Mouse (Mus musculus): ENCODE measurements around the gene Arsb.
A peak's percentile ranks its signal among the peaks of the same experiment; 100 is the strongest.

Arsb gene

DNA sequence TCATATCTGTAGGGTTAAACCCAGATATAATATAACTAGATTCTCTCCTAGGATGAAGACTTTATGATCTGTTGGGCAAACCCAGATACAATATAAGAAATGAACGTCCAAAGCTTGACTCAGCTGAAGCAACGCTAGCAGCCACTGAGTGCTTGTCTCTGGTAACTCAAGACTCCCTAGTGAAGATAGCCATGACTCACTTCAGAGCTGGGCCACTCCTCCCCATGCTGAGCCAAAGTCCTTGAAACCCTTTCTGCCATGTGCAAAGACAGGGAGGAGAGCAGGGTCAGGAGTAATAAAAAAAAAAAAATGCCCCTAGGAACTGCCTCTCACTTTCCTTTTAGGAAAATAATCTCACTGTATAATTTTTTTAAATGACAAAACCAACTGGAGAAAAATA is 68.7 kb downstream of the Arsb start:
- no peak for DNase-seq (ENCODE audit: low read depth, low spot score)

DNA sequence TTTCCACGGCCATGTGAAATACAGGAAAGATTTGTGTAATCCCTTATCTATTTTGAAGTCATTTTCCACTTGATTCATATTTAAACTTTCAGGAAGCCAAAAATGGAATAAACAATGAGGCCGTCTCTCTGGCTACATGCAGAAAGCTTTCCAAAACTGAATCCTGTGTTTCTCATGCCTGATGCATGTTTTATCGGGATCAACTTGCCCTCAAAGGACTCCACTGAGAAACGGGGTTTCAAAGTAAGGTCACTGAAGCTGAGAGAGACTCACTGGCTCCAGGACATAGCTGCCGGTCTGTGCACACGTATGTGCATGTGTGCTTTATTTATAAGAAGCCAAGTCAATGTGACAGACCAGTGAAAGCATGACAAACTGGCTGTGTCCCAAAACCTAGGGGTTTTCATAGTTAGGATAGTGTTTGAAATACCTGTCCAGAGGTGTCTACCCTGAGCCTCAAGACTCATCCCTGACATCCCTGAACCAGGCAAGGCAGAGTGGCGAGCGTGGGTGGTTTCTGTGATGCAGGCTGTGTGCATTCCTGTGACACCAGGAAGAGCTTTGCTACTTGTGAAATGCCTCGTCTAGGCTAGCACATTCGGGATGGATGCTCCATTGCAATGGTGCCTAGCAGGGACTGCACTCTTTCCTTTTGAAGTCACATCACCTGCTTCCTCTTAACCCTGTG is 75.5 kb downstream of the Arsb start:
- DNase-seq (ENCODE audit: low read depth, low spot score), result no peak

DNA sequence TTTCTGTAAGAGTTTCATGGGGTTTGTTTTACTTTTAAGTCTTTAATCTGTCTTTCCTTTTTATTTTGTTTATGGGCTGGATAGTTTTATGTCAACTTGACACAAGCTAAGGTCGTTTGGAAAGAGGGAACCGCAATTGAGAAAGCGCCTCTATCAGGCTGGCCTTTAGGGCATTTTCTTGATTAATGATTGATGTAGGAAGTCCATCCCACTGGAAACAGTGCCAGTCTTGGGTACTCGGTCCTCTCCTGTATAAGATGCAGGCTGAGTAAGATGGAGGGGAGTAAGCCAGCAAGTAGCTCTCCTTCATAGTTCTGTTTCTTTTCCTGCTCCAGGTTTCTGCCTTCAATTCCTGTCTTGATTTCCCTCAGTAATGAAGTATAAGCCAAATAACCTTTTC is 76.2 kb downstream of the Arsb start:
- DNase-seq (ENCODE audit: low read depth, low spot score), result no peak

DNA sequence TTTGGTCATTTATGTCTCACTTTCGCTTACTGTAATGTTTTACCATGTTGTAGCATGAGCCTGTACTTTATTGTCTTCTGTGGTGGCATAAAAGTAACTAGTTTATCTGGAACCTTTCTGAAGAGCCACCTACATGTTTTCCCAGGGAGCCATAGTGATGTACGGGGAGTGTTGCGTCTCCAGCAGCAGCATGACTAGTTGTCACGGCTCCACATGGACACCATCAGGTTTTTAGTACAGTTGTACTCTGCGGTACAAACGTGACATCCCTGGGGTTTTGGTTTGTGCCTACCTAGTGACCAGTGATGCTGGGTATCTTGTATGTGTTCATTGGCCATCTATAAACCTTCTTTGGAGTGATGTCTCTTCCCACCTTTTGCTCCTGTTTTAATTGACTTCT is 77.2 kb downstream of the Arsb start:
- DNase-seq (ENCODE audit: low read depth, low spot score), result no peak

DNA sequence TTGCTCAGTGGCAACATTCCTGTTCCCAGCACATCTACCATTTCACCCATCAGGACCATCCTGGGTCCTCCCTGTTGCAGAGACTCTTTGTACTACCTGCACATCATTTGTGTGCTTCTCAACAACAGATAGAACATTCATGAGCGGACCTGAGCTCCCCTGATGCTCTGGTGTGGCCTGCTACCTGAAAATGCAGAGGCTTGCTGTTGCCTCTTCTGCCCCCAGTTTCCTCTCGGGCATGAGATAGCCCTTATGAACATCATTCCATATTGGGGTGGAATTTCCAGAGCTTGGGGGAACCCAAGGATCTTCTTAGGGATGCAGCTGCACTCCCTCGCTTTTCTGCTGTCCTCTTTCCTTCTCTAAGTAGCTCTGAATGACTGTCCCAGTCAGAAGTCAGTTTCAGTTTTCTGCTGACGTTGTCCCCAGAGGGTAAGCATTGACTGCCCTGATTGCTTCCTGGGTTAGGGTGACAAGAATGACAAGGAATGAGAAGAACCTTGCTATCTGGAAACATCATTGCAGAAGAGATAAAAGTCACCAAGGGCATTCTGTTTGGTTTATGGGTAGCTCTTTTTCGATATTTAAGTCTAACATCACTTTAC is 78.4 kb downstream of the Arsb start:
- no peak for DNase-seq (ENCODE audit: low read depth, low spot score)

DNA sequence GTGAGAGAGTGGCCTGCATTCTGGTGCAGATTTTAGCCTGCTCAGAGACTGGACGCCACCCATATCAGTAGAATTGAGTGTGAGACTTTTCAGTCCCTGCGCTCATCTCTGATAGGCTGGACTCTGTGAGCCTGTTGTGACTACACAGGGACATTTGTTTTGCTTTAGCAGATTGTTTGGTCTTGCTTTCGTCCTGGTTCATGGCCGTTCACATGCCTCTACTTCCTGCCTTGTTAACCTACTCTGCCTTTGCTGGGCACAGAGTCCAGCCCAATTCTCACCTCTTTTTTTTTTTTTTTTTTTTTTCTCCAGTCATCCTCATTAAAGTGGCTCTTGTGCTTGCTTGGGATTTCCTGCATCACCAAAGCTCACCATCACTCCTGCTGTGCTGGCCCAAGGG is 79.2 kb downstream of the Arsb start:
- no peak for DNase-seq (ENCODE audit: low read depth, low spot score)

DNA sequence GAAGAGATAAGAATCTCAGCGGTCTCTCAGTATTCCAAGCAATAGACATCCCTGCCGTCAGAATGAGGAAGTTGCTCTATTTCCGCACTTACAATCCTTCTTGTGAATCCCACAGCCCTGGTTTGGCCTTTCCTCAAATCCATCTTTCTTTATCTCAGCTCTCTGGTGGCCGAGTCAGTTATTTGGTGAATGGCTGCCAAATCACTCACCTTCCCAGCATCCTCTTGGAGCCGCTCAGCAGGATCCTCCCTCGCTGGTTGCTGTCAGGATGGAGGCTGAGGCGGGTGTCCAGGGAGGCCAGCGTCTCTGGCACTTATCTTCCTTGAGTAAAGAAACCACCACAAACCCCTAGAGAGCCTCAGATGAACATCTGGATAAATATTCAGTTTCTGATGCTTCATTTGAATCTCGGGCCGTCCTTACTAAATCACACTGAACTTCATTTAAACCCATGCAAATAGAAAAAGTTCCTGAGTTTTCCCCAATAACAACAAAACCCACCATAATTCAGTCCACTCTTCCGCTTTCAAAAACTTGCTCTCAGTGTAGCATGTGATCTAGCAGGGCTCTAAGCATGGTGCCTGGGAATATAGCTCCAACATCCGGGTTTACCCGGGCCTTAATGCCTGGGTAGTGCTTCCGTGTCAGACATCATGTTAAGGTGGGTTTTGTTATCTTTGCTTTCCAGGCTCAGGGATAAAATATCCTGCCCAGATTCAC is 81.1 kb downstream of the Arsb start:
- peak; percentile 15 for DNase-seq (ENCODE audit: low read depth, low spot score)

DNA sequence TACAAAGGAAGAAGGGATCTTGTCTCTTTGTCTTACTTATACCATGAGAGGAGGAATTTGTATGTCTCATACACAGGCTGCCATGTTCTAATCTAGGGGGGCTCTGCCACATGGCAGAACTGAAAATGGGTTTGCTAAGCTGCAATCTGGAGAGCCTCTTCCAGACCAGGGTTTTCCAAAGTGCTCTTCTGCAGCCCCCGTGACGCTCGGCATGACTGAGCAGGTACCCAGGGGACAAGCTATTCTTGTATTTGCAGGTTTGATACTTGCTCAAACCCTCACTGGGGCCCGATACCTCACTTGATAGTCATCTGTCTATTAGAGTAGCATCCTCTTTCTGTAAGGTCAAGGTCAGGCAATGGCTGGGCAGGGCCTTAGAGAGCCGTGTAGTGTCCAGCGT is 82.3 kb downstream of the Arsb start:
- DNase-seq (ENCODE audit: low read depth, low spot score), result no peak

DNA sequence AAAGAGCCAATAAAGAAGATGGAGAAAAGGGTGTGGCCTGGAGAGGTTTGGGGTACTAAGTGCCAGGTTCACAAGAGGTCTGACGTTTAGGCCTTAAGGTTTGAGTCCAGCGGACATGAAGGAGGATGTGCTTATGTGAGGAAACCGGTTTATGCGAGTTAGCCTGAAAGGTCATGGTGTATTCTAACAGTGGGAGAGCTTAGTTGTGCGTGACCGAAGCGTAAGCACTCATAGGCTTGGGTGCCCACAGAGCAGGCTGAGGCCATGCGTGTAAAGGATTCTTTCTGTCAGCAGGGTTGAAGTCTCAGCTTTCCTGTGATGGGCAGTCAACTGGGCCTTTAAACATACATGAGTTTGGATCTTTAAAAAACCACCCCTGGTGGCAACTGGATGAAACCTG is 82.9 kb downstream of the Arsb start:
- DNase-seq (ENCODE audit: low read depth, low spot score), result no peak

DNA sequence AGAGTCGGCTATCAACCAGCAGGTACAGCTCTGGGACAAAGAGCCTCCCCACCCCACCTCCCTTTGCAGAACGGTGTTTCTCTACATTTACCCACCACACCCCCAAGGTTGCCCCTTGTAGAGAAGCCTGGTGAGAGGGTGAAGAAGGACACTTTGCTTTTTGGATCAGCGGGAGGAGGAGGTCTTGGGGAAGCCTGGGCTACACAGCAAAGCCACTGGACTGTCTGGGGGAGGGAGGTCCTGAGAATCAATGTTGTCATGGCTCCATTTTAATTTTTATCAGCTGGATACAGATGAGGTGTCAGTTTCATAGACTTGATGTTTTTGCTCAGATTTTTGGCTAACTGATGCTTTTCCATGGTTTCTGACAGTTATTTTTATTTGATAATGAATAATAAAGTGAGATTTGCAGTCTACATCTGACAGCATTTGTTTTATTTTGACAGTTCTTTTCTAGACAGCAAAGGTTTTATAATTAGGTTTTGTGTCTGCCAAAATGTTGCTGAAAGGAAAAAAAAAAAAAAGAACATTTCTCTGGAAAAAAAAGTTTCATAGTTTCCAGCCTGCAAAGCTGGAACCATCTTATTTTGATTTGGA is 83.6 kb downstream of the Arsb start:
- DNase-seq (ENCODE audit: low read depth, low spot score), result no peak

DNA sequence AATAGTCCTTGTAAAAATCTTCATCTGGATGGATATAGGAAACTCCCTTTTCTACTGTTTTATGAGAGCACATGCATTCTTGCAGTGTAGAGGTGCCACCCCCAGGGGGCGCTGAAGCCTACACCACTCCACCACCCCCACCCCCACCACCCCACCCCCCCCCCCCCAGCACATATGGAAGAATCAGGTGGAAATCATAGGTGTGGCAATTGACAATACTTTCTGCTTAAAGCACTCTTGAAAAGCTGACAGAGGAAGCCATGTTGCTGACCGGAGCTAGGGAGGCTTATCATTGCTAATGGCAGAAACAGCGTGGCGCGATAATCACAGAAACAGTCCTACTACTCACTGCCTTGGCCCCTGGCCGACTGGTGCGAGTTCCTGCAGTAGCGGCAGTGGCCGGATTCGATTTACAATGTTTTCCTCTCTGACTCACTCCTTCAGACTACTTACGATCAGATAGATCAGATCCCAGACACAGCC is 84.3 kb downstream of the Arsb start:
- DNase-seq (ENCODE audit: low read depth, low spot score), result peak; percentile 64

DNA sequence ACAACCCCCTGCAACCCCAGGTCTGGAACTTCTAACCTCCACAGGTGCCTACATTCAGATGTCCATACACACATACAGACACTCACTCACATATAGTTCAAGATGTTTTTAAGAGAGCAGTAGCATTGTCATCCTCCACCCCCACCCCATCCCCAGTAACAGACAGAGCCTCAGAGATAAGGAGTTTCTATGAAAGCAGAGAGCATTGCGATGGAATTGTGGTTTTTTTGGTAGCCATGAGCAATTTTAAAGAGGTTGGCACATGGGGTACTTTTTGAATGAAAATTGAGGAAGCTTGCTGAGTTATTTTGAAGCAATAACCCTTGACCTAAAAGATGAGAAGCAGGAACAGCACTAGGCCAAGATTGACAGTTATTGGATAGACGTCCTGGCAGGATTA is 89.8 kb downstream of the Arsb start:
- no peak for DNase-seq (ENCODE audit: low read depth, low spot score)

DNA sequence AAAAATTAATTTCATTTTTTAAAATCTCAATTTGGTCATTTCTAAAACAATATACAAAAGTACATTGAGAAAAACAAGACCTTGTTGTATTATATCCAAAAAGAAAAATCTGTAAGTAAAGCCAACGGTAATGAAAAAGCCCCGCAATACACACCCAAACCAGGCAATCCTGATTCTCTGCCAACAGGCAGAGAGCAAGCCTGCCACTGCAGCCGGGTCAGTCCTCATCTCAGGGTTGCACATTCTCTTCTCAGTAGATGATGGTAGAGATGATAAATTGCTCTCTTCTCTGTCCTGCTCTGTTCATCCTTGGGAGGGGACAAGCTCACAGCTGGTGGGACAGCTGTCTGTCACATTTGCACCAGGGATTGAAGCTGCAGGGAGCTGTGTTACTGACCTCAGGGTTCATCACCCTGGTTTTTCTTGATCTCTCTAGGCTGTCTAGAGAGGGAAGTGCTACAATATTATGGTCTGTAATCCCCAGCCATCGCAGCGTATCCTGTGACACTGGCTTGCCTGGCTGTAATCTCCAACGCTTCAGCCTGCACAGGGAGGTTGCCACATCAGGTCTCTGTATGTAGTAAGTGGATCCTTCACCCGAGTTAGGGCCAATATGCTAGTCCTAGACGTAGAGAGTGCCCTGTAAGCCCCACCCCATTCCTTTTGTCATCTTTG is 92.8 kb downstream of the Arsb start:
- DNase-seq (ENCODE audit: low read depth, low spot score), result no peak

DNA sequence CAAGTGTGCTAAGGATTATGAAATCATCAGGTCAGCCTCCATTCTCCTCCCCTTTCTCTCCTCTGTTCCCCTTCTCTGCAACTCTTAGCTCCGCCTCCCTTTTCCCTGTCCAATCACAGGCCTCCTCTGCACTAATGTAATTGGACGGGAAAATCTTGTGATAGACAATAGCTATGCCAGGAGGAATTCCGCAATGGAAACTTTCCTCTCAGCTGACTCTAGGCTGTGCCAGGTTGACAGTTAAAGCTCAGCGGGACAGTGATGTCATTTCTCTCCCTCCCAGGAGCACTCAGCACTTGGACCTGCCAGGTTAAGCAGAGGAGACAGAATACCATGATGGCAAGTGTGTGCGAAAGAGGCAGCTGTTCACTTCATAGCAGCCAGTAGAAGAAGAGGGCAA is 95.2 kb downstream of the Arsb start:
- peak; percentile 36 for DNase-seq (ENCODE audit: low read depth, low spot score)

DNA sequence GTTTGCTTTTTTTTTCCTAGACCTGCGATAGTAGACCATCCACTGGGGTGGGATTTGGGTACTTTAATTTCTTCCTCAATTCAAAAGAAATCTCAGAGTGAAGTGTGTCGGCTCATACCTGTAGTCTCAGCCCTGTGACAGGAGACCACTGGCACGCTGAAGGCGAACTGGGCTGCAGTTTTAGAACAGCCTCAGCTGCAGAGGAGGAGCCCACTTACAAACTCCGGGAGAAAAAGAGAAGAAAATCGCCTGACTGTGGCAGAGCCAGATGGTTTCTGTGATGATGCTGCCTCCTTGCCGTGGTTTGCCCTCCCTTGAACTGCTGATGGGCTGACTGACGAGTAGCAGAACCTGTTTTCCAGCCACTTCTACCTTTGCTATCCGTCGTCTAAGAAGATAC is 100.3 kb downstream of the Arsb start:
- no peak for DNase-seq (ENCODE audit: low read depth, low spot score)

DNA sequence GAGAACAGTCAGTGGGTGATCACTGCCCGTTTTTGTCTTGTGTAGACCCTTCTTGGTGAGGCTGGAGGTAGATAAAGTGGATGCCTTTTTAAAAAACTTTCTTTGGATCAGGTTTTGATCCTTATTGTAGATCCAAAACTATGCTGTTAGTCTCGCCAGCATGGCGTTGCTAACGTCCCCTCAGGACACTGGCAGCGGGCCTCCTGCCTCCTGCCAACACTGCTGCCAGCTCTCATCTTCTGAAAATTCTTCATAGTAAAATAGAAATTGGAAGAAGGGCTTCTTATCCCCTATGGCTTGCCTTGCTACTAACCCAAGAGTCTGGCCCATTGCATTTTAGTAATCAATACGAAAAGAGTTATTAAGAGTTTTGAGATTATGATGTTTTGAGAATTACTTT is 101.2 kb downstream of the Arsb start:
- DNase-seq (ENCODE audit: low read depth, low spot score), result no peak

DNA sequence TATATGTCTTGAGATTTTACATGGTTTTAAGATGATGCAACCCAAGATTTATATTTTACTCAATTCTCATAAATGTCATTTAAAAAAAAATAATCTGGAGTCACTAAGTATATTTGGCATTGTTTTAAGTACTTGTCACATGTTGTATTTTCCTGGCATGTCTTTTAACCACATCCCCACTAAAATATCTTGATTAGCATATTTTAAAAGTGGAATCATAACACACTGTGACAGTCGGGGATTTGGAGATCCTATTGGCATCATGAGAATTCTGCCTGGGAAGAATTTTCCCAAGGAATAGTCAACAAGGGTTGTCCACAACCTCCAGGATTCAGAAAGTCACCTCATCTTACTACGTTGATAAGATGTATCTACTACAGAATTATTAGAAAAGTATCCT is 106.5 kb downstream of the Arsb start:
- DNase-seq (ENCODE audit: low read depth, low spot score), result no peak

DNA sequence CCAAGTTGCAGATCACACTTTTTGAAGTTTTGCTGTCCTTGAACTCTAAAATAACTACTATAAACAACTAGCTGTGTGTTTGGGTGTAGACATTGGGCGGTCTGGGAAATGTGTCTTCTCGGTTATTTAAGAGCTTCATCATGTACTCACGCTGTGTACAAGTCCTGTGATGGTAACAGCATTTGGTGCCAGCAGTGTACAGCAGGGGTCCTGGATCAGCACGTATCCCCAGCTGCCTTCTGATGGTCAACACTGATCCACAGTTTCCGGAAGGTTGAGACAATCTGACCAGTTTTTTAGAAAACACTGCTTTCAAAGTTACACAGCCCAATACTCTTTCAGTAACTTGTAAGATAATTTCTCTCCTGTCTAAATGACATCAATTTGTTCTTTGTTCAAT is 108.0 kb downstream of the Arsb start:
- no peak for DNase-seq (ENCODE audit: low read depth, low spot score)

DNA sequence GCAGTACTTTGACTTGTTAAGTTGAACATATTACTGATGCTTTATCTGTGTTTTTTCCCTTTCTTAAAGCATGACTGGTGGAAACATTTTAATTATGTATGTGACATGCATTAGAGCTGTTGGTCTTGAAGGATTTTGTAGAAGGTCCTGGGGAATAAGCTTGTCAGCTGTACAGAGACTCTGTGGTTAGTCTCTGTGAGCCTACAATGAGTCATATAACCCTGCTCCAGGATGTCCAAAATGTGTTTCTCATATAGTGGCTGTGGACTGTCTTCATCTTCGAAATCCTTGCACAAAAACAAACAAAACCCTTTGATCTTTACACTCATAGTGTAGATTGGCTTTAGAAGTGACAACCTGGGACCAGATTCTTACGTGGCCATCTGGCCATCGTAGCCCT is 110.7 kb downstream of the Arsb start:
- no peak for DNase-seq (ENCODE audit: low read depth, low spot score)

DNA sequence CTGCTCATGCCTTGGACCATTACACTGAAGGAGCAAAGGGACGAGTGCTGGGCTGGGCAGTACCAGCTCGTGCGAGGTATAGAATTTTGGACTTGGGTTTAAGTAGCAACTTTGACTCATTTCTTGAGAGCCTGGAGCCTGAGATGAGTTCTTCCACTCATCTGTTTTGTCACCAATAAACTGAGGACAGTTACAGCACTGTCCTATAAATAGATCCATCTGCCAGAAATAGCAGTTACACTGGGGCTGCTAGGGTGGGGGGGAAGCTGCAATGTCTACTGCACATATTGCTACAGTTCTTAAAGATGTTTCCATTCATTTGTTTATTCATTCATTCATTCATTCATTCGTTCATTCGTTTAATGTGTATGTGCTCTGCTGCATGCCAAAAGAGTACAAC is 115.6 kb downstream of the Arsb start:
- no peak for DNase-seq (ENCODE audit: low read depth, low spot score)

DNA sequence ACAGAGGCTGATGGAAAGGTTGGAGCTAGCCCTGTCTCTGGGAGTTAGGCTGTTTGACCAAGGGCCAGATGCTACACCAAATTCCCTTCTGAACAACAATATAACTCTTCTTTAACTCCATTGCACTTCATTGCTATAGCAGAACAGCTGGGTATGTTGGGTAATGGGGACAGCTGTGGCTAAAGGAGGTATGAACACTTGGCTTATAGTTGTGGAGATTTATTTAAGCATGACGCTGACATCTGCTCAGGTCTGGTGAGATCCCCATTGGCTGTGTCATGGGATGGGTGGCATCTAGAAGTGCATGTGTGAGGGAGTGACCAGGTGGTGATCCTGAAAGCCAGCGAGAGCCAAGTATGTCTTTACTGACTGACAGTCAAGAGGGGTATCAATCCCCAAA is 116.8 kb downstream of the Arsb start:
- no peak for DNase-seq (ENCODE audit: low read depth, low spot score)

DNA sequence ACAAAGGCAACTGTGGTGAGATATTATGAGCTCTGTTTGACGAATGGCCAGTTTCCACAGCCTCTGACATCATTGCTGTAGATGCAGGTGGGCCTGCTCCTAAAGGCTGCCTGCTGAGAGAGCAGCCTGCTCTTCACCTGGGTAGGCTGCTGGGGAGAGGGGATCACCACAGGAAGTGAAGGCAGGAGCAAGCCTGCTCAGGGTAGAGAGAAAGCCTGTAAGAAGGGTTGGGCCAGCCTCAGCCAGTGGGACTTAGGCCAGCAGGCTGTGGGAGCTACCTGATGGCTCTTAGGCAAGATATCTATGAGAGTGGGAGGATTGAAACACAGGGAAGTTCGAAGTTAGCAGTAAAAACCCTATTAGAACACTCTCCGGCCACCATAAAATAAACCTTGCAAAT is 117.5 kb downstream of the Arsb start:
- DNase-seq (ENCODE audit: low read depth, low spot score), result no peak
